ENCODE assay signal across 8 mouse cellular contexts in the genomic region with DNA sequence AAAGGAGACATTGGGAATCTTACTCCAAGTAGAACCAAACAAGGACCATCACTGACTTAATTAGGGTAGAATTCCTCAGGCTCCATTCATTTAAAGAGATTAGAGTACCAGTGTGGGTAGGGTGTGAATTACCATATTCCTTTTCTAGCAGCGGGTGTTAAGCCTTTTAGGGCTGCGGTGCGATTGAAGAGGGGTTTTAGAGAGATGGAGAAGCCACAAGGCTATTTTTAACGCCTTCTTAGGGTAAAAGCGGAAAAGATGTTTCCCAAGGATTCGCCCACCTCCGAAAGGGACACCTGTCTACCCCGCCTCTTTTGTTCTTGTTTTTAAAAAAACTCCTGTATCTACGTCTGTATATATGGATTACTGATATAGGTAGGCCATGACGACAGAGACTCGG. TPM values are rescaled to one million over a fixed set of nuclear protein-coding genes. Genes with fewer than 3 reads are reported as not detected.
A peak's percentile ranks its signal among the peaks of the same experiment; 100 is the strongest.
DNase-seq lines count a peak whose midpoint lies in the region; ATAC-seq and TF ChIP-seq lines count a peak whose summit lies in the region.

No protein-coding gene starts in this region.

- H3K9ac ChIP-seq in midbrain, embryonic 13.5 days (replicated peaks), result peak overlapping the region; percentile 97

- H3K27me3 ChIP-seq in hindbrain, embryonic 10.5 days (ENCODE audit: insufficient read depth, poor library complexity, severe bottlenecking), result no peaks in the 10 kb centered on the region
- H3K27me3 ChIP-seq in midbrain, embryonic 13.5 days, result no peaks in the 10 kb centered on the region

- H3K36me3 ChIP-seq in hindbrain, embryonic 10.5 days, result peaks cover 41% of the 10 kb centered on the region
- peaks cover 30% of the 10 kb centered on the region for H3K36me3 ChIP-seq in midbrain, embryonic 13.5 days

- H3K4me2 ChIP-seq in midbrain, embryonic 13.5 days (replicated peaks), result peak overlapping the region; percentile 84

- H3K4me3 ChIP-seq in left cerebral cortex, adult 2 months, result peak overlapping the region; percentile 91
- H3K4me3 ChIP-seq in hindbrain, embryonic 10.5 days, result peak overlapping the region; percentile 91
- peak overlapping the region; percentile 96 for H3K4me3 ChIP-seq in midbrain, embryonic 13.5 days (replicated peaks)

- peaks cover 34% of the 10 kb centered on the region for H3K4me1 ChIP-seq in hindbrain, embryonic 10.5 days (replicated peaks)
- H3K4me1 ChIP-seq in midbrain, embryonic 13.5 days (replicated peaks), result peaks cover 51% of the 10 kb centered on the region

- no peak for ATAC-seq in midbrain, embryonic 13.5 days
- no peak for ATAC-seq in granulocyte monocyte progenitor cell, adult 5-6 weeks (replicated peaks; ENCODE audit: poor library complexity, severe bottlenecking)

- 2% methylated on average over 11 of the region's 11 CpGs for WGBS in hindbrain, embryonic 10.5 days
- WGBS in midbrain, embryonic 13.5 days, result under 1% methylated on average over 11 of the region's 11 CpGs

- intact Hi-C loops in left cerebral cortex, adult 2 months (cut with DNase I), result loop anchor here (2.0 to 10.0 kb wide), 2 partner anchors 122 to 178 kb away; a partner anchor contains a TSS

- no peak for TF ChIP-seq CTCF in left cerebral cortex, adult 2 months (IDR thresholded peaks at IDR 0.05)

- peak overlapping the region; percentile 82; the same call in 1 of the 2 replicates for H3K27ac ChIP-seq in left cerebral cortex, adult 2 months
- H3K27ac ChIP-seq in hindbrain, embryonic 10.5 days, result peak overlapping the region; percentile 96
- no peak overlapping the region for H3K27ac ChIP-seq in midbrain, embryonic 13.5 days

- no peaks in the 10 kb centered on the region for H3K9me3 ChIP-seq in hindbrain, embryonic 10.5 days
- H3K9me3 ChIP-seq in midbrain, embryonic 13.5 days, result no peaks in the 10 kb centered on the region

- no peak for DNase-seq in left cerebral cortex, adult 2 months (ENCODE audit: extremely low spot score in 1 of 2, low spot score in 2 of 2)
- no peak for DNase-seq in left cerebral cortex, adult 8-10 months (ENCODE audit: low spot score in 2 of 2)
- DNase-seq in adipocyte (ENCODE audit: low spot score), result peak; percentile 40
- DNase-seq in hindbrain, embryonic 10.5 days (ENCODE audit: low spot score), result no peak
- DNase-seq in spleen, postnatal 4 days (ENCODE audit: low spot score in 2 of 2), result no peak
- no peak for DNase-seq in c-Kit-positive CD71-positive TER-119-positive erythroid progenitor cells, embryonic 14.5 days (ENCODE audit: low spot score)

RNA-seq across cellular contexts. Expression of a gene that starts 0.9 kb away (rescaled TPM):
- 10 to 100 TPM; 81.6 to 89.6 TPM for total RNA-seq in left cerebral cortex, adult 2 months (2021)
- 10 to 100 TPM; 66.1 to 80.1 (median 76.6) TPM for total RNA-seq in left cerebral cortex, adult 8-10 months (2022)
- 155 and 158 TPM in 2 replicates for polyA plus RNA-seq in hindbrain, embryonic 10.5 days (2016; fragmentation: Nextera tagmentation; extraction: Ambion mirVana)
- 184 and 189 TPM in 2 replicates for polyA plus RNA-seq in midbrain, embryonic 13.5 days (2015; fragmentation: Nextera tagmentation; extraction: Ambion mirVana)
- total RNA-seq in granulocyte monocyte progenitor cell, adult 5-6 weeks (2014; fragmentation: Nextera tagmentation), result 107 and 146 TPM in 2 replicates
- 56.0 and 80.4 TPM in 2 replicates for total RNA-seq in granulocyte monocyte progenitor cell, adult 5-6 weeks (2017)

RNA-seq across cellular contexts. Expression of a gene that starts 0.9 kb away (rescaled TPM):
- total RNA-seq in left cerebral cortex, adult 2 months (2021), result 10 to 100 TPM; 38.7 to 41.7 TPM
- 10 to 100 TPM; 34.8 to 44.0 (median 41.8) TPM for total RNA-seq in left cerebral cortex, adult 8-10 months (2022)
- 86.0 and 95.9 TPM in 2 replicates for polyA plus RNA-seq in hindbrain, embryonic 10.5 days (2016; fragmentation: Nextera tagmentation; extraction: Ambion mirVana)
- polyA plus RNA-seq in midbrain, embryonic 13.5 days (2015; fragmentation: Nextera tagmentation; extraction: Ambion mirVana), result 58.7 TPM in 2 replicates
- 64.9 and 67.8 TPM in 2 replicates for total RNA-seq in granulocyte monocyte progenitor cell, adult 5-6 weeks (2014; fragmentation: Nextera tagmentation)
- 49.6 and 54.8 TPM in 2 replicates for total RNA-seq in granulocyte monocyte progenitor cell, adult 5-6 weeks (2017)
